Mouse (Mus musculus): ENCODE measurements around the gene Ttll11. TPM values are rescaled to one million over a fixed set of nuclear protein-coding genes. Genes with fewer than 3 reads are reported as not detected.

Gene Ttll11
- total RNA-seq, 2 experiments from 2014 or later = 2.2 to 2.7 TPM

DNA sequence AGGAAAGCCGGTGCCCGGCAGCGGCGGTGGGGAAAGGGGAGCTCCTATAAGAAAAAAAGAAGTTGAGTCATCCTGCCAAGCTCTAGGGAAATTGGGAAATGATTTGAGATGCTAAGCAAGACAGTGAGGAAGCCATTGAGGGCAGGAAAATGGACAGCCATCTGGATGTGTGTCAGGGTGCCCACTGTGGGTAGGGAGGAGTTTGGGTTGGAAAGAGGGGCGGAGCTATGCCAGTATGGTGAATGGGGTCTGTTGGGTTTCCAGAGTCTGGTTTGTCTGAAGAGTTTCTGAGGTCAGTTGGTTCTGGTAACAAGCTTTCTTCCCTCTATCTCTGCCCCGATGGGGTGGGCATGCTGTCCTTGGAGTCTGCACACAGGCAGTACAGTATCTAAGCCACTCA is 256.4 kb downstream of the Ttll11 start:
- DNase-seq = no peak

DNA sequence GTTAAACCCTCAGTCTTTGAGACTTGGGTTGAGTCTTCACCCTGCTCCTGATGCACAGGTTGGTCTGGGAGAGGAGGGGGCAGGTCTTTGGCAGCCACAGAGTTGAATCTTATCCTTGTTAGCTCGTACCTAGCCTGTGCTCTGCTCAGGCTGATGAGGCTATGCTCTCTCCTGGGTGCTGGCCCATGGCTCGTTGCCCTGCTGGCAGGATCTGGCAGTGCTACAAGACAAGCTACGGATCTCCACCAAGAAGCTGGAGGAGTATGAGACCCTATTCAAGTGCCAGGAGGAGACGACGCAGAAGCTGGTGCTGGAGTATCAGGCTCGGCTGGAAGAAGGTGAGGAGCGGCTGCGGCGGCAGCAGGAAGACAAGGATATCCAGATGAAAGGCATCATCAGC is 256.9 kb downstream of the Ttll11 start:
- DNase-seq = no peak

DNA sequence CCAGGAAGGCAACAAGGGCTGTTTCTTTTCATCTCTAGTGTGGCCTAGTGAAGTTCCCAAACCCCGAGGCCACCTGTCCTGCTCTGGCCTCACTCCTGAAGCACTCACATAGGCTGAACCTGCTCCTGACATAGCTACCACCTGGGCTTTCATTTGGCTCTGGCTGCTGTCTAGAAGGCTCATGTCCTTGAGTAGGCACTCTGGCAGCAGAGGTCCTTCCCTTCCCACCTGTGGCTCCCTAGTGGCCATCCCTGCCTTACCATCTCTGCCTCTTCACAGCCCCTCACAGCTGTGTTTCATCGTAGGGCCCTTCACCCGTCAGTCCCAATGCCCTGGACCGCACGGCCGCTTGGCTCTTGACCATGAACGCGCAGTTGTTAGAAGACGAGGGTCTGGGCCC is 258.8 kb downstream of the Ttll11 start:
- DNase-seq = no peak

DNA sequence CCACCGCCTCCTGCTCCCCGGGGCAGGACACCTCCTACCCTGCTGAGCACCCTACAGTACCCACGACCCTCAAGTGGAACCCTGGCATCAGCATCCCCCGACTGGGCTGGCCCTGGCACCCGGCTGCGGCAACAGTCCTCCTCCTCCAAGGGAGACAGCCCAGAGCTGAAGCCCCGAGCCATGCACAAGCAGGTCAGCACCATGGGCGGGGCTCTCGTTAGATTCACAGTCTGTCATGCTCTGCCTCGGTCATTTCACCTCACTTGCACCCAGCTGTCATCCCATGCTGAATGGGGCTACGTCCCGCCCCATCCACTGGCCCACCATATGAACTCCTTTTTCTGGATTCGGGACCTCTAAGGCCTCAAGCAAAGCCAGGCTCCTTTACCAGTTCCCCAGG is 259.2 kb downstream of the Ttll11 start:
- no peak for DNase-seq

DNA sequence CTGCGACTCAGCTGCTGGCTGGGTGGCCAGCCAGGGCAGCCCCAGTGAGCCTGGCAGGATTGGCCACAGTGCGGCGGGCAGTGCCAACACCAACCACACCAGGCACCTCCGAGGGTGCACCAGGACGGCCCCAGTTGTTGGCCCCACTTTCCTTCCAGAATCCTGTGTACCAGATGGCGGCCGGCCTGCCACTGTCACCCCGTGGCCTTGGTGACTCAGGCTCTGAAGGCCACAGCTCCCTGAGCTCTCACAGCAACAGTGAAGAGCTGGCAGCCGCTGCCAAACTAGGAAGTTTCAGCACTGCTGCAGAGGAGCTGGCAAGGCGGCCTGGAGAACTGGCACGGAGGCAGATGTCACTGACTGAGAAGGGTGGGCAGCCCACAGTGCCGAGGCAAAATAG is 259.6 kb downstream of the Ttll11 start:
- DNase-seq = no peak

DNA sequence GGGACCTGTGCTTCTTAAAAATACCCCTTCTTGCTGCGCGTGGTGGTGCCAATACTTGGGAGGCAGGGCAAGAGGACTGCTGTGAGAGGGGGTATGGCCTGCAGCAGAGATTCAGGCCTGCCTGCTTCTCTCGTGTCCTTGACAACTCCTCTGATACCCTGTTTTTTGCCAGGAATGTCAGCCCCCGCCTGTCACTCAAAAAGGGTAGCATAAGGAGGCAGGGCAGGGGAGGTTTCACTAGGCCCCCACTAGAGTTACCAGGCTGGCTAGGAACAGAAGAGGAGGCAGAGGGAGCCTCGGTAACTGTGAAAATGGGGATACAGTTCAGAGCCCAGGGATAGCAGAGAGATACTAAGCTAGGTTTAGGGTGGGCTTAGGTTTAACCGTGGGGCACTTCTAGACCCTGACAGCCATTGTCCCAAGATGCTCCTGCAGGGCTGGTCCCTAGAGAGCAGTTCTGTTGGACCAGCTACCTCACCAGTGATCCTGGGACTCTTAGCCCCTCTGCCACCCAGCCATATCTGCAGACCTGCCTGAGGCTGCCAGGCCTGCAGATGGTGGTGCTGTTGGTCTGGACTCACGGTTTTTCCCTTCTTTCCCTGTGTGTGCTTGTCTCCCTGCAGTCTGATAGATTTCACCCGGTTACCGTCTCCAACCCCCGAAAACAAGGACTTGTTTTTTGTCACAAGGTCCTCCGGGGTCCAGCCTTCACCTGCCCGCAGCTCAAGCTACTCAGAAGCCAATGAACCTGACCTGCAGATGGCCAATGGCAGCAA is 260.3 kb downstream of the Ttll11 start:
- DNase-seq = no peak

DNA sequence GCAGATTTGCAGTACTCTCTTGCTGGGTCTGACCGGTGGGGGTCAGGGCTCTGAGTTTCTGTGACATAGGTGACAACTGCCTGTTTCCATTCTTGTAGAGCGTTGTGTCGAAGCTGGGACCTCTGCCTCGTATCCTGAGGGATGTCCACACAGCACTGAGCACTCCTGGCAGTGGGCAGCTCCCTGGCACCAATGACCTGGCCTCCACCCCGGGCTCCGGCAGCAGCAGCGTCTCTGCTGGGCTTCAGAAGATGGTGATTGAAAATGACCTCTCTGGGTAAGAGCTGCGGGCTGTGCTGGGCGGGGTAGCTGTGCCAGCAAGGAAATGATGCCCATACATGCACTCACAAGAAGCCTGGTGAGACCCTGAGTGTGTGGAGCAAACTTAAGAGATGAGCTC is 261.1 kb downstream of the Ttll11 start:
- no peak for DNase-seq

DNA sequence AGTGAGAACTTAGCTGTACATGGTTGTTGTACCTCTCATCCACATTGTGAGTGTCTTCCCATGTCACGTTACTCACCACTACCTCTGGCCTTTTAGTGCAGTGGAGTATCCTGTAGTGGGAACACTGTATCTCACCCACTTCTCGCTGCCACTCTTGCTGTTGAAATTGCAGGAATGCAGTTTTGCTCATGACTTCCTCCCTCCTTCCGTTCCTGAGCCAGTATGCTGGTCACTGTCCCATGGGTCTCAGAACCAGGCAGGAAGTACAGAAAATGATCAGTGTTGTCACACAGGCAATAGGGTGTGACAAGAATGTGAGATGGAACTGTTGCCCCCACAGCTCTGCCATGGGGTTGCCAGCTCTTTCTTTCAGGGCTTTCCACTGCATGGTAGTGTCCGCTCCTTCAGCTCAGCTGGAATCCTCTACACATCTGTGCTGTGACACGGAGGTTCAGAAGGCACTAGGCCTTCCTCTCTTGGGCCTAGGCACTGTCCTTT is 261.7 kb downstream of the Ttll11 start:
- no peak for DNase-seq

DNA sequence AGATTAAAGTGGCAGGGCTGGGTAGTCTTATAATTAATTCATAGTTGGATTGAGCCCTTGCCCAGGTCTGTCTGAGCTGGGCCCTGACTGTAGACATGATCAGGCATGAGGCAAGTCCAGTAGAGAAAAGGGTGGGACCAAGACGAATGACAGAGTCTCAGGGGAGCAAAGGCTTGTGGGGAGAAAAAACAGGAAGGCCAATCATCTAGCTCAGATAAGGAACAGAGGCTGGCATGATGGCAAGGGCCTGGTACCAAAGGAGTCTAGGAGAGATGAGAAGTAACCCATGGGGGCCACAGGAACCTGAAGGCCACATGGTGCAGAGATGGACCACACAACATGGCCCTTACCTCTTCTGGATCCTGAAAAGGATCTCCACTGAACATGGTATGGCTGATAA is 263.5 kb downstream of the Ttll11 start:
- DNase-seq = no peak

DNA sequence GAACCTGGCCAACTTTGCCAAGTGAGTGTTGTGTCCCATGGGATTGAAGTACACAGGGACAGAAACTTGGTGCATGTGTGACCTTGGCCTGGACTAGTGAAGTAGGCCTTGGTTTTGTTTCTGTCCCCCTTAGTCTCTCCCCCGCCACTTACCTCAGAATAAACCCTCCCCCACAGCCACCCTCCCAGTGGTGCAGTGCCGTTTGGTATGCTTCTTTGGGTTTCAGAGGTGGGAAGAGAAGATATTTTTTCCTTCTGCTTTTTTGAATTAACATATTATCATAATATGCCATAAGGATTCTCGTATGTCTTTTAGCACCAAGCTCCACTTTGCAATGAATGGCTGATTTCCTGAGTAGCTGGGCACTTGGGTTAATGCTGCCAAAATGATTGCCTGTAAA is 264.2 kb downstream of the Ttll11 start:
- DNase-seq = no peak

DNA sequence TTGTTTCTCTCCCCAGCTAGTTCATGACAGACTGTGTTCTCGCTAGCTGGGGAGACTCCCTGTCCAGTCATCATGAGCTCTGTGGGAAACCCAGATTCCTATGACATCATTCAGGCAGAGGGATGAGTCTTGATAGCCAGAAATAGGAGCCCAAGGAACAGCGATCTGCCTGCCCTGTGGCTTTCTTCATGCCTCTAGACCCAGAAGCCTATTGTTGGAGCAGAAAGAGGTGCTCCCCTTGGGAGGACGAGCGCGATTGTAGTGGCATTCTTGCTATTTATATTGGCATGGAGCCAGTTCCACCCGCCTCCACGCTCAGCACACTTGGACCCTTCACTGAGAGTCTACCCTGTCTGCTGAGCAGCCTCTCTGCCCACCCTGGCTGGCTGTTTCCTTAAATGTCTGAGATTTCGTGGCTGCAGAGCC is 265.0 kb downstream of the Ttll11 start:
- peak; percentile 46 for DNase-seq

DNA sequence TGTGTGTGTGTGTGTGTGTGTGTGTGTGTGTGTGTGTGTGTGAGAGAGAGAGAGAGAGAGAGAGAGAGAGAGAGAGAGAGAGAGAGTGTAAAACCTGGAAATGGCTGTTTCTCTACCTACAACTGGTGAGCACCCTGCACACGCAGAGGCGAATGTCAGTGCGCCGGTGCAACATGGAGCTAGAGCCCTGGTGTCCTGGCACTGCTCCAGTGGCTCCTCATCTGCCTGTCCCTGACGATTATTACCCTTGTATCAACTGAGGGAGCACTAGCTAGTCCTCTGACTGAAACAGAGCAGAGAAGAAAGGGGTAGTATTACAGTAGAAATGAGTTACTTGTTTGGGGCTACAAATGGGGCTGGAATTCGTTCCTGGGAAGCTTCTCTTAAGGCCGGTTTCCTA is 266.3 kb downstream of the Ttll11 start:
- no peak for DNase-seq

DNA sequence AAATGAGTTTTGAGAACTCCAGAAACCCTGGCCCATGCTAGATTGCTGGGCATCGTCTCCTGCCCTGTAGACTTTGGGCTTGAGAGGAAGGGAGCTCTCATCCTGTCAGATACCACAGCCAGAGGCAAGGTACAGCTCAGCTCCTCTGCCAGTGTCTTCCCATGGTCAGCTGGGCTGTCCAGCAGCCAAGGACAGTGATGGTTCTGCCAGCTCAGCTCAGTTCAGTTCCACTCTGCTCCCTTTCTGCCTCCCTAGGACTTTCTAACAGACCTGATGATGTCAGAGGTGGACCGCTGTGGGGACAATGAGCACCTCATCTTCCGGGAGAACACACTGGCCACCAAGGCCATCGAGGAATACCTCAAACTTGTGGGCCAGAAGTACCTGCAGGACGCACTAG is 267.1 kb downstream of the Ttll11 start:
- no peak for DNase-seq

DNA sequence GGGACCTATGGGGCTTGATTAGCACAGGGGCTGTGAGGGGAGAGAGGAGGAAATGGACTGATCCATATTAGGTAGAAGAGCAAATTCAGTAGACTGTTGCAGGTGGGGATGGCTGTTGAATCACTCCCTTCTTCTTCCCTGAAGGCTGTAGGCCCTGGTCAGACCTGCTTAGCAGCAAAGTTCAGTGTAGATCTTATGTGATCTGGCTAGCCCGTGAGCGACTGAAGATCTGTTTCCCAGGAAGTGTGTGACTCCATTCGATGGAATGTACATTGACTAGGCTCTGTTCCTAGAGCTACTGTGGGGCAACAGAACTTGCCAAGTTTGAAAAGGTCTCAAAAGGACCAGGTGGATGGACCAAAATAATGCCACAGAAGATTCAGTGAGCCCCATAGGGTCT is 276.5 kb downstream of the Ttll11 start:
- DNase-seq = no peak

DNA sequence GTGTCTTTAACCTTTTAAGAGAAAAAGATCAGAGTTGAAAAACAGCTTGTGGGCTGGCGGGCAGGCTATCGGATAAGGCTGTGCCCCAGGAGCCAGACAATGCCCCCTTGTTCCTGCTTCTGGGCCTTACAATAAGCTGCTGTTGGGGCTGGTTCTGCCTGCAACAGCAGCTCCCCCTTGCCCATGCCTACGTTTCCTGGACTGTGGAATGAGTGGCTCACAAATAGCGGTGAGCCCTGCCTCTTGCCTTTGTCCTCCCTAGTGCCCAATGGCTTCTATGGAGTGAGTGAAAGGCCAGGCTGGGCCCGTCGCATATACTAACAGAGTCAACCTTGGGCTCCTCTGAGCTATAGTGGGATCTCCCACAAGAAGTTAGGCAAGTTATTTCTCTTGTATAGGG is 277.1 kb downstream of the Ttll11 start:
- no peak for DNase-seq

DNA sequence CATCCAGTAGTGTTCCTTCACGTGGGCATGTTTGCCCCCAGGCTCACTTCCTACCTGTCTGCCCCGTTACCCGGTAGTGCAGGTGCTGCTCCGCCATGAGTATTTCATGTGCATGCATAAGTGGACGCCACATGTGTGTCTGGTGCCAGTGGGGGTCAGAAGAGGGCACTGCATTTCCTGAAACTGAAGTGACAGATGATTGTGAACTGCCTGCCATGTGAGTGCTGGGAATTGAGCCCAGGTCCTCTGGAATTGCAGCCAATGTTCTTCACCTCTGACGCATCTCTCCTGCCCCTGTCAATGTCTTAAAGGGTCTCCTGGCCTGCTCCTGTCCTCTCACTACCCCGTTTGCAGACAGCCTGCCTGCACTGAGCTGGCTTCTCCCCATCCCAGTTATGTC is 277.7 kb downstream of the Ttll11 start:
- DNase-seq = no peak

Other genes with a start within 250 kb of the Ttll11 start
- 100 to 1,000 TPM; 487 to 501 TPM for gene Ndufa8, start 69.5 kb upstream of the Ttll11 start, total RNA-seq (2021)
- not detected for gene Morn5, start 69.5 kb upstream of the Ttll11 start, total RNA-seq (2021)
- 1 to 10 TPM; 6.7 to 8.6 TPM for gene Lhx6, start 125.5 kb upstream of the Ttll11 start, total RNA-seq (2021)
- gene Mrrf, start 156.5 kb upstream of the Ttll11 start, total RNA-seq (2021) = 10 to 100 TPM; 37.3 to 39.1 TPM
- 10 to 100 TPM; 41.4 to 42.7 TPM for gene Rbm18, start 156.9 kb upstream of the Ttll11 start, total RNA-seq (2021)